8 mouse cellular contexts compared by ENCODE assay signal in genomic region chr9:107676302-107676701, GRCm38 (mm10). TPM values are rescaled to one million over a fixed set of nuclear protein-coding genes. Genes with fewer than 3 reads are reported as not detected.
DNase-seq lines count a peak whose midpoint lies in the region; ATAC-seq and TF ChIP-seq lines count a peak whose summit lies in the region.

No protein-coding gene starts in this region.

- no peaks in the 10 kb centered on the region for H3K9me3 ChIP-seq in kidney, postnatal 0 days (replicated peaks; ENCODE audit: low read length)
- H3K9me3 ChIP-seq in embryonic facial prominence, embryonic 10.5 days: no peaks in the 10 kb centered on the region
- H3K9me3 ChIP-seq in midbrain, embryonic 15.5 days: no peaks in the 10 kb centered on the region

- no peaks in the 10 kb centered on the region for H3K36me3 ChIP-seq in kidney, postnatal 0 days (ENCODE audit: insufficient read depth, low read length)
- H3K36me3 ChIP-seq in embryonic facial prominence, embryonic 10.5 days (replicated peaks): peaks cover under 1% of the 10 kb centered on the region
- H3K36me3 ChIP-seq in midbrain, embryonic 15.5 days (replicated peaks): no peaks in the 10 kb centered on the region

- peak overlapping the region; percentile 27 for H3K4me3 ChIP-seq in kidney, postnatal 0 days (replicated peaks; ENCODE audit: low read depth, low read length)
- H3K4me3 ChIP-seq in embryonic facial prominence, embryonic 10.5 days: peak overlapping the region; percentile 52
- H3K4me3 ChIP-seq in midbrain, embryonic 15.5 days: peak overlapping the region; percentile 35

- under 1% methylated on average over 25 of the region's 25 CpGs for WGBS in kidney, postnatal 0 days
- 2% methylated on average over 25 of the region's 25 CpGs for WGBS in embryonic facial prominence, embryonic 10.5 days
- WGBS in midbrain, embryonic 15.5 days: under 1% methylated on average over 25 of the region's 25 CpGs

- H3K4me2 ChIP-seq in kidney, postnatal 0 days (ENCODE audit: low read length): peak overlapping the region; percentile 53
- peak overlapping the region; percentile 62 for H3K4me2 ChIP-seq in midbrain, embryonic 15.5 days

- H3K4me1 ChIP-seq in kidney, postnatal 0 days (replicated peaks; ENCODE audit: insufficient read depth, low read length): peaks cover 7% of the 10 kb centered on the region; the same call in 1 of the 2 replicates
- H3K4me1 ChIP-seq in embryonic facial prominence, embryonic 10.5 days: peaks cover 27% of the 10 kb centered on the region
- H3K4me1 ChIP-seq in midbrain, embryonic 15.5 days: peaks cover 17% of the 10 kb centered on the region

- H3K27me3 ChIP-seq in kidney, postnatal 0 days (ENCODE audit: insufficient read depth, low read length): peaks cover 14% of the 10 kb centered on the region
- peaks cover 60% of the 10 kb centered on the region for H3K27me3 ChIP-seq in embryonic facial prominence, embryonic 10.5 days (replicated peaks; ENCODE audit: low read depth, poor library complexity, severe bottlenecking)
- H3K27me3 ChIP-seq in midbrain, embryonic 15.5 days (replicated peaks): peaks cover 21% of the 10 kb centered on the region

- DNase-seq in kidney, postnatal 0 days (ENCODE audit: low spot score): no peak
- DNase-seq in kidney, postnatal 25 days: no peak
- no peak for DNase-seq in embryonic facial prominence, embryonic 10.5 days (ENCODE audit: low spot score)
- DNase-seq in induced T-regulatory cell, adult 2 months (ENCODE audit: low read depth): peak; percentile 64
- no peak for DNase-seq in natural killer cell, adult 2 months (ENCODE audit: low spot score in 2 of 2)
- no peak for DNase-seq in layer of hippocampus, postnatal 14 days (ENCODE audit: low spot score in 2 of 2)
- no peak for DNase-seq in right cerebral cortex, adult 18-20 months

- TF ChIP-seq CTCF in kidney, postnatal 0 days (IDR thresholded peaks at IDR 0.05; ENCODE audit: low read depth): no peak

- no peak overlapping the region for H3K9ac ChIP-seq in kidney, postnatal 0 days (ENCODE audit: low read depth, low read length)
- 0 out of 2 replicates have a peak overlapping the region, but pooled peaks have one; percentile 25 for H3K9ac ChIP-seq in midbrain, embryonic 15.5 days

- H3K27ac ChIP-seq in kidney, postnatal 0 days: no peak overlapping the region
- no peak overlapping the region; the same call in 1 of the 2 replicates for H3K27ac ChIP-seq in embryonic facial prominence, embryonic 10.5 days (replicated peaks)
- H3K27ac ChIP-seq in midbrain, embryonic 15.5 days: no peak overlapping the region

- no peak for ATAC-seq in kidney, postnatal 0 days (replicated peaks; ENCODE audit: low FRiP score, low read depth)
- 0 out of 2 replicates have a peak, but pooled peaks have one; percentile 4 for ATAC-seq in midbrain, embryonic 15.5 days (replicated peaks)

RNA-seq across cellular contexts. Expression of gene Gnat1, which starts 3.2 kb away (rescaled TPM):
- 0.89 and 1.2 TPM in 2 replicates for polyA plus RNA-seq in kidney, postnatal 0 days (2015; fragmentation: Nextera tagmentation; extraction: Ambion mirVana)
- 3.4 and 4.3 TPM in 2 replicates for polyA plus RNA-seq in embryonic facial prominence, embryonic 10.5 days (2016; fragmentation: Nextera tagmentation; extraction: Ambion mirVana)
- polyA plus RNA-seq in midbrain, embryonic 15.5 days (2015; fragmentation: Nextera tagmentation; extraction: Ambion mirVana): 2.1 and 2.2 TPM in 2 replicates
- total RNA-seq in layer of hippocampus, postnatal 14 days (2021): under 1 TPM in 1 of 2 experiments, not detected in 1; 0.60 TPM

RNA-seq across cellular contexts. Expression of gene Slc38a3, which starts 7.0 kb away (rescaled TPM):
- 12.9 and 14.7 TPM in 2 replicates for polyA plus RNA-seq in kidney, postnatal 0 days (2015; fragmentation: Nextera tagmentation; extraction: Ambion mirVana)
- 5.6 and 6.6 TPM in 2 replicates for polyA plus RNA-seq in embryonic facial prominence, embryonic 10.5 days (2016; fragmentation: Nextera tagmentation; extraction: Ambion mirVana)
- 31.8 and 40.4 TPM in 2 replicates for polyA plus RNA-seq in midbrain, embryonic 15.5 days (2015; fragmentation: Nextera tagmentation; extraction: Ambion mirVana)
- 10 to 100 TPM; 83.3 to 98.4 TPM for total RNA-seq in layer of hippocampus, postnatal 14 days (2021)

RNA-seq across cellular contexts. Expression of gene Sema3f, which starts 34.0 kb away (rescaled TPM):
- polyA plus RNA-seq in kidney, postnatal 0 days (2015; fragmentation: Nextera tagmentation; extraction: Ambion mirVana): 16.2 and 17.3 TPM in 2 replicates
- 13.2 and 21.4 TPM in 2 replicates for polyA plus RNA-seq in embryonic facial prominence, embryonic 10.5 days (2016; fragmentation: Nextera tagmentation; extraction: Ambion mirVana)
- 26.0 and 31.2 TPM in 2 replicates for polyA plus RNA-seq in midbrain, embryonic 15.5 days (2015; fragmentation: Nextera tagmentation; extraction: Ambion mirVana)
- total RNA-seq in layer of hippocampus, postnatal 14 days (2021): 1 to 10 TPM; 4.3 to 4.8 TPM

RNA-seq across cellular contexts. Expression of gene Gnai2, which starts 41.1 kb away (rescaled TPM):
- 351 and 359 TPM in 2 replicates for polyA plus RNA-seq in kidney, postnatal 0 days (2015; fragmentation: Nextera tagmentation; extraction: Ambion mirVana)
- polyA plus RNA-seq in embryonic facial prominence, embryonic 10.5 days (2016; fragmentation: Nextera tagmentation; extraction: Ambion mirVana): 334 and 363 TPM in 2 replicates
- polyA plus RNA-seq in midbrain, embryonic 15.5 days (2015; fragmentation: Nextera tagmentation; extraction: Ambion mirVana): 299 and 386 TPM in 2 replicates
- 100 to 1,000 TPM; 215 to 224 TPM for total RNA-seq in layer of hippocampus, postnatal 14 days (2021)
